Mouse (Mus musculus) liver, embryonic 14.5 days (tissue): ENCODE data around the gene Dexi. TPM values are rescaled to one million over a fixed set of nuclear protein-coding genes. Genes with fewer than 3 reads are reported as not detected.

ENCODE experiments used
- ATAC-seq: fragments of 200-750 bp; cut with Nextera tagmentation; 2 replicates; pipeline ENCODE4 v1.8.0; 2017; ENCODE audit warnings: moderate number of reproducible peaks, mild to moderate bottlenecking, moderate library complexity; ENCODE audit not compliant: insufficient read depth
- DNase-seq, 3 experiments: peaks; one replicate each; pipeline ENCODE4 v3.0.0-alpha.2; 2012 to 2013; ENCODE audit warnings: low read depth in 3 of 3, low spot score in 3 of 3
- H3K27ac ChIP-seq: fragments of 300-500 bp; sonication (generic); 2 replicates; pipeline ENCODE4 v1.5.1; 2014; ENCODE audit warnings: moderate library complexity, mild to moderate bottlenecking, control low read depth, inconsistent platforms
- H3K27me3 ChIP-seq: fragments of 300-500 bp; sonication (generic); 2 replicates; pipeline ENCODE4 v1.6.1; 2014; ENCODE audit warnings: mild to moderate bottlenecking, low read length, moderate library complexity; ENCODE audit not compliant: control insufficient read depth, insufficient read depth
- H3K36me3 ChIP-seq: fragments of 300-500 bp; sonication (generic); replicated peaks from 2 replicates; pipeline ENCODE4 v1.6.1; 2014; ENCODE audit warnings: low read depth; ENCODE audit not compliant: control insufficient read depth, insufficient read depth
- H3K4me1 ChIP-seq, 2 experiments: fragments of 200-500 bp in 1 of 2; fragments of 300-500 bp in 1 of 2; sonication (generic) in 1 of 2; replicated peaks; 2 replicates each; pipeline ENCODE4 v1.6.1; 2012 to 2014; ENCODE audit warnings: antibody characterized with exemption in 1 of 2, inconsistent platforms in 1 of 2, low read length in 1 of 2; ENCODE audit not compliant: control insufficient read depth in 2 of 2, insufficient read depth in 2 of 2
- H3K4me2 ChIP-seq: fragments of 300-500 bp; sonication (generic); 2 replicates; pipeline ENCODE4 v1.6.1; 2014; ENCODE audit warnings: low read depth, mild to moderate bottlenecking, control low read depth, moderate library complexity
- H3K4me3 ChIP-seq, 2 experiments: fragments of 200-500 bp in 1 of 2; fragments of 300-500 bp in 1 of 2; sonication (generic) in 1 of 2; 2 replicates each; pipeline ENCODE4 v1.5.1; 2012 to 2014; ENCODE audit warnings: low read depth in 2 of 2, low read length in 2 of 2, mild to moderate bottlenecking in 2 of 2, control low read depth in 1 of 2, inconsistent platforms in 1 of 2, moderate library complexity in 1 of 2; ENCODE audit not compliant: insufficient read depth in 1 of 2
- H3K9ac ChIP-seq: fragments of 300-500 bp; sonication (generic); replicated peaks from 2 replicates; pipeline ENCODE4 v1.6.1; 2014; ENCODE audit warnings: mild to moderate bottlenecking, control low read depth, moderate library complexity
- H3K9me3 ChIP-seq: fragments of 300-500 bp; sonication (generic); 2 replicates; pipeline ENCODE4 v1.6.1; 2016; ENCODE audit warnings: low read length, mixed read lengths; ENCODE audit not compliant: control insufficient read depth
- CTCF ChIP-seq: IDR thresholded peaks from 2 replicates; pipeline ENCODE4 v1.5.1; 2016; ENCODE audit warnings: antibody characterized with exemption, low read depth, control low read depth
- EP300 ChIP-seq: IDR thresholded peaks from 2 replicates; pipeline ENCODE4 v1.6.1; 2016; ENCODE audit warnings: antibody characterized with exemption, low read depth
- WGBS: fragments of 180-500 bp; shearing (Covaris S2); extraction: QIAGEN DNeasy Blood & Tissue Kit; methylation state at CpG from one replicate; pipeline ENCODE4 v1.1.7; 2014; ENCODE audit not compliant: insufficient replicate concordance; 5-methylcytosine and 5-hydroxymethylcytosine counted together
- polyA plus RNA-seq, 2 experiments: library from polyadenylated mRNA; depleted of rRNA in 1 of 2; stranded (reverse) in 1 of 2; unstranded in 1 of 2; fragments of >200 nt; fragmentation: Nextera tagmentation in 1 of 2; extraction: Ambion mirVana in 1 of 2; gene quantifications; 2 replicates each; pipeline versions ENCODE4 v1.2.1 to v1.2.3; 2012 to 2014

Gene Dexi
- polyA plus RNA-seq, 2 experiments: 3.9 to 4.3 TPM

- Histone ChIP-seq H3K36me3 (no peaks in the 10 kb centered on the region), H3K27me3 (no peaks in the 10 kb centered on the region), H3K9me3 (no peaks in the 10 kb centered on the region), H3K9ac (no peak overlapping the region), H3K4me2 (no peak overlapping the region), H3K4me3 (no peak overlapping the region), H3K27ac (no peak overlapping the region), H3K4me1 (no peaks in the 10 kb centered on the region)
- 34% methylated on average over 5 of the region's 5 CpGs for WGBS
- peak; percentile 20; the same call in 1 of the 2 replicates for TF ChIP-seq CTCF
- no peak for TF ChIP-seq EP300
- ATAC-seq (no peak), DNase-seq (no peak)
These were observed 24.8 kb downstream of the Dexi start for GRCm38 (mm10) chr16:10518030-10518429.

GRCm38 (mm10) chr16:10515953-10516572 lies 26.8 kb downstream of the Dexi start:
- Histone ChIP-seq H3K27ac (no peak overlapping the region), H3K9me3 (no peaks in the 10 kb centered on the region), H3K27me3 (no peaks in the 10 kb centered on the region), H3K9ac (no peak overlapping the region), H3K36me3 (no peaks in the 10 kb centered on the region), H3K4me1 (no peaks in the 10 kb centered on the region), H3K4me2 (no peak overlapping the region), H3K4me3 (no peak overlapping the region)
- 68% methylated on average over 12 of the region's 12 CpGs for WGBS
- ATAC-seq (no peak), DNase-seq (no peak)
- no peak for TF ChIP-seq EP300
- TF ChIP-seq CTCF: no peak

- 71% methylated on average over 12 of the region's 12 CpGs for WGBS
- no peak for DNase-seq
- TF ChIP-seq EP300 (no peak), CTCF (no peak)
These were observed 31.7 kb downstream of the Dexi start for GRCm38 (mm10) chr16:10511134-10511520.

GRCm38 (mm10) chr16:10510477-10511133 lies 32.2 kb downstream of the Dexi start:
- Histone ChIP-seq H3K36me3 (no peaks in the 10 kb centered on the region), H3K27me3 (no peaks in the 10 kb centered on the region), H3K9me3 (no peaks in the 10 kb centered on the region), H3K9ac (no peak overlapping the region), H3K27ac (no peak overlapping the region), H3K4me3 (no peak overlapping the region), H3K4me1 (no peaks in the 10 kb centered on the region), H3K4me2 (no peak overlapping the region)
- no peak for ATAC-seq
- no peak for DNase-seq
- no peak for TF ChIP-seq CTCF
- TF ChIP-seq EP300: no peak
- WGBS: 46% methylated on average over 14 of the region's 14 CpGs

More at GRCm38 (mm10) chr16:10511134-10511520, 31.7 kb downstream of the Dexi start:
- H3K27me3 ChIP-seq: no peaks in the 10 kb centered on the region
- H3K4me2 ChIP-seq: no peak overlapping the region
- no peaks in the 10 kb centered on the region for H3K9me3 ChIP-seq
- no peak overlapping the region for H3K4me3 ChIP-seq
- H3K4me1 ChIP-seq: no peaks in the 10 kb centered on the region
- ATAC-seq: no peak
- H3K36me3 ChIP-seq: no peaks in the 10 kb centered on the region
- H3K27ac ChIP-seq: no peak overlapping the region
- no peak overlapping the region for H3K9ac ChIP-seq

GRCm38 (mm10) chr16:10508691-10509090 lies 34.2 kb downstream of the Dexi start:
- no peaks in the 10 kb centered on the region for H3K4me1 ChIP-seq
- H3K4me3 ChIP-seq: no peak overlapping the region
- DNase-seq (no peak), ATAC-seq (no peak)
- H3K27ac ChIP-seq: no peak overlapping the region
- H3K9ac ChIP-seq: no peak overlapping the region
- no peak overlapping the region for H3K4me2 ChIP-seq
- no peaks in the 10 kb centered on the region for H3K27me3 ChIP-seq
- H3K36me3 ChIP-seq: no peaks in the 10 kb centered on the region
- no peak for TF ChIP-seq CTCF
- no peak for TF ChIP-seq EP300
- WGBS: 53% methylated on average over 6 of the region's 6 CpGs
- no peaks in the 10 kb centered on the region for H3K9me3 ChIP-seq
